In genomic region chr3:116904158-116904557, GRCm38 (mm10) we compare ENCODE assay signal across 9 mouse cellular contexts. TPM values are rescaled to one million over a fixed set of nuclear protein-coding genes. Genes with fewer than 3 reads are reported as not detected.
A peak's percentile ranks its signal among the peaks of the same experiment; 100 is the strongest.
DNase-seq lines count a peak whose midpoint lies in the region; ATAC-seq and TF ChIP-seq lines count a peak whose summit lies in the region.
"Had no signal": no experiment of that assay in that cellular context is flagged by ENCODE, and none has a peak within 500 bp of the region (broad histone marks: within the 10 kb centered on the region; RNA-seq: fewer than 3 reads in every experiment).

No protein-coding gene starts in this region.

- H3K4me1 ChIP-seq in liver, postnatal 0 days (ENCODE audit: insufficient read depth), result no peaks in the 10 kb centered on the region
- H3K4me1 ChIP-seq: heart, embryonic 15.5 days had no signal

- peak; percentile 71; the same call in 1 of the 2 replicates for ATAC-seq in common myeloid progenitor, adult 5-6 weeks (replicated peaks; ENCODE audit: low read depth, poor library complexity, severe bottlenecking)
- ATAC-seq in liver, postnatal 0 days, result peak; percentile 38; the same call in 1 of the 2 replicates

- H3K9ac ChIP-seq in liver, postnatal 0 days (replicated peaks), result no peak overlapping the region
- H3K9ac ChIP-seq: heart, embryonic 15.5 days had no signal

- H3K27ac ChIP-seq in liver, postnatal 0 days (ENCODE audit: low read depth), result no peak overlapping the region
- H3K27ac ChIP-seq: heart, embryonic 15.5 days had no signal

- 43% methylated on average over 6 of the region's 6 CpGs for WGBS in liver, postnatal 0 days (ENCODE audit: insufficient replicate concordance)

- DNase-seq in B cell, adult 2 months, result peak; percentile 4 to 8
- DNase-seq in WW6 (ENCODE audit: low read depth, low spot score), result peak; percentile 50
- DNase-seq in gastrocnemius, adult 8-10 months (ENCODE audit: low spot score in 2 of 2), result peak; percentile 24 to 45
- peak; percentile 71 for DNase-seq in kidney, postnatal 14 days
- peak; percentile 63 for DNase-seq in liver, postnatal 0 days
- DNase-seq in ovary, postnatal 14 days (ENCODE audit: low spot score), result peak; percentile 61
- DNase-seq in spleen, postnatal 14 days (ENCODE audit: low spot score in 2 of 2), result no peak

- peak; percentile 80 for TF ChIP-seq CTCF in liver, postnatal 0 days (IDR thresholded peaks at IDR 0.05; ENCODE audit: low read depth)

- no peaks in the 10 kb centered on the region for H3K27me3 ChIP-seq in liver, postnatal 0 days (ENCODE audit: insufficient read depth, low read length)
- H3K27me3 ChIP-seq: heart, embryonic 15.5 days had no signal

- TF ChIP-seq EP300 in liver, postnatal 0 days (IDR thresholded peaks at IDR 0.05; ENCODE audit: low read depth), result no peak

- no peaks in the 10 kb centered on the region for H3K9me3 ChIP-seq in liver, postnatal 0 days (ENCODE audit: low read length)
- H3K9me3 ChIP-seq: heart, embryonic 15.5 days had no signal

- H3K36me3 ChIP-seq in liver, postnatal 0 days (replicated peaks; ENCODE audit: insufficient read depth, low read length), result peaks cover 51% of the 10 kb centered on the region
- H3K36me3 ChIP-seq: heart, embryonic 15.5 days had no signal

- no peak overlapping the region for H3K4me2 ChIP-seq in liver, postnatal 0 days (ENCODE audit: low read depth, low read length)
- H3K4me2 ChIP-seq: heart, embryonic 15.5 days had no signal

- H3K4me3 ChIP-seq in liver, postnatal 0 days (ENCODE audit: low read depth, low read length), result no peak overlapping the region
- H3K4me3 ChIP-seq: heart, embryonic 15.5 days had no signal

RNA-seq across cellular contexts. Expression of gene Frrs1, which starts 44.9 kb away (rescaled TPM):
- total RNA-seq in common myeloid progenitor, adult 5-6 weeks (2017), result 43.7 and 47.0 TPM in 2 replicates
- 1 to 10 TPM; 1.9 to 4.5 (median 3.0) TPM for total RNA-seq in gastrocnemius, adult 8-10 months (2022)
- 20.6 and 22.7 TPM in 2 replicates for polyA plus RNA-seq in liver, postnatal 0 days (2015; fragmentation: Nextera tagmentation; extraction: Ambion mirVana)

Comparison
In these comparisons a context has a peak if more than half of its experiments do, and no peak if none do; other contexts are left out.
1. DNase-seq: peak in B cell, adult 2 months (2 of 2), WW6 (single experiment), gastrocnemius, adult 8-10 months (2 of 2), kidney, postnatal 14 days (single experiment), liver, postnatal 0 days (single experiment) and ovary, postnatal 14 days (single experiment); none in spleen, postnatal 14 days (0 of 2).